Mouse (Mus musculus) forebrain, embryonic 14.5 days (tissue): ENCODE measurements around the gene Adra1d. TPM values are rescaled to one million over a fixed set of nuclear protein-coding genes. Genes with fewer than 3 reads are reported as not detected.

Experiments
- ATAC-seq: fragments of 200-750 bp; cut with Nextera tagmentation; 2 replicates; pipeline ENCODE4 v1.8.0; 2017; ENCODE audit warnings: mild to moderate bottlenecking, moderate library complexity
- DNase-seq: peaks from one replicate; pipeline ENCODE4 v3.0.0-alpha.2; 2015; ENCODE audit warnings: low spot score
- H3K27ac ChIP-seq: fragments of 300-500 bp; sonication (generic); 2 replicates; pipeline ENCODE4 v1.5.1; 2014; ENCODE audit warnings: low read depth, mild to moderate bottlenecking, control low read depth, low read length, moderate library complexity
- H3K27me3 ChIP-seq: fragments of 300-500 bp; sonication (generic); replicated peaks from 2 replicates; pipeline ENCODE4 v1.6.1; 2014; ENCODE audit warnings: low read length, control low read depth, mixed read lengths; ENCODE audit not compliant: control insufficient read depth, insufficient read depth
- H3K36me3 ChIP-seq: fragments of 300-500 bp; sonication (generic); 2 replicates; pipeline ENCODE4 v1.6.1; 2014; ENCODE audit warnings: low read length, control low read depth; ENCODE audit not compliant: control insufficient read depth, insufficient read depth
- H3K4me1 ChIP-seq: fragments of 300-500 bp; sonication (generic); 2 replicates; pipeline ENCODE4 v1.6.1; 2014; ENCODE audit warnings: antibody characterized with exemption, low read length, control low read depth; ENCODE audit not compliant: control insufficient read depth, insufficient read depth
- H3K4me2 ChIP-seq: fragments of 300-500 bp; sonication (generic); 2 replicates; pipeline ENCODE4 v1.6.1; 2014; ENCODE audit warnings: mild to moderate bottlenecking, control low read depth, low read length
- H3K4me3 ChIP-seq: fragments of 300-500 bp; sonication (generic); 2 replicates; pipeline ENCODE4 v1.5.1; 2014; ENCODE audit warnings: low read depth, low read length, control low read depth
- H3K9ac ChIP-seq: fragments of 300-500 bp; sonication (generic); 2 replicates; pipeline ENCODE4 v1.6.1; 2014; ENCODE audit warnings: mild to moderate bottlenecking, low read length, control low read depth, moderate library complexity
- H3K9me3 ChIP-seq: fragments of 300-500 bp; sonication (generic); replicated peaks from 2 replicates; pipeline ENCODE4 v1.6.1; 2016; ENCODE audit warnings: low read length, control low read depth, mixed read lengths; ENCODE audit not compliant: control insufficient read depth
- WGBS: fragments of 180-500 bp; shearing (Covaris S2); extraction: QIAGEN DNeasy Blood & Tissue Kit; methylation state at CpG from one replicate; pipeline ENCODE4 v1.1.7; 2014; 5-methylcytosine and 5-hydroxymethylcytosine counted together
- polyA plus RNA-seq: library from polyadenylated mRNA; unstranded; fragments of >200 nt; fragmentation: Nextera tagmentation; extraction: Ambion mirVana; gene quantifications from 2 replicates; pipeline ENCODE4 v1.2.1, GENCODE M21; 2014

Adra1d gene
- polyA plus RNA-seq, 1 experiment from 2014 or later = not detected

- H3K9me3 ChIP-seq = no peaks in the 10 kb centered on the region
- peaks cover 17% of the 10 kb centered on the region for H3K4me1 ChIP-seq
- no peak overlapping the region for H3K27ac ChIP-seq
- DNase-seq (no peak), ATAC-seq (no peak)
- H3K36me3 ChIP-seq = no peaks in the 10 kb centered on the region
- H3K4me3 ChIP-seq = no peak overlapping the region
- H3K4me2 ChIP-seq = no peak overlapping the region
- WGBS = 98% methylated on average over 5 of the region's 5 CpGs
- H3K27me3 ChIP-seq = no peaks in the 10 kb centered on the region
- H3K9ac ChIP-seq = no peak overlapping the region
Observed at GRCm38 (mm10) chr2:131496125-131496820, 65.8 kb downstream of the Adra1d start.

Other genes starting within 250 kb of the Adra1d start
- 13.9 and 16.2 TPM in 2 replicates for gene Rnf24, start 209.4 kb downstream of the Adra1d start, polyA plus RNA-seq
- gene Smox, start 70.8 kb downstream of the Adra1d start, polyA plus RNA-seq = 33.5 and 37.2 TPM in 2 replicates